Mouse (Mus musculus) kidney, postnatal 25 days (tissue): ENCODE measurements around the gene Ninj1.

Source experiments
- DNase-seq, 2 experiments: peaks; one replicate each; pipeline ENCODE4 v3.0.0; 2021; ENCODE audit warnings: mixed read lengths in 2 of 2

Ninj1 gene

GRCm38 (mm10) chr13:49172335-49172734 lies 14.9 kb upstream of the Ninj1 start:
- DNase-seq: no peak

- peak; percentile 90 to 96 for DNase-seq
Observed at GRCm38 (mm10) chr13:49172971-49173596, 14.2 kb upstream of the Ninj1 start.

GRCm38 (mm10) chr13:49175509-49175908 lies 11.8 kb upstream of the Ninj1 start:
- no peak for DNase-seq

- DNase-seq: peak; percentile 58 to 71
Observed at GRCm38 (mm10) chr13:49178839-49179585, 8.3 kb upstream of the Ninj1 start.

GRCm38 (mm10) chr13:49180274-49180673 lies 7.0 kb upstream of the Ninj1 start:
- peak in 1 of 2 experiments; percentile 26 for DNase-seq

- DNase-seq: no peak
Observed at GRCm38 (mm10) chr13:49180691-49181090, 6.6 kb upstream of the Ninj1 start.

GRCm38 (mm10) chr13:49181411-49181984 lies 5.8 kb upstream of the Ninj1 start:
- peak in 1 of 2 experiments; percentile 32 for DNase-seq

- no peak for DNase-seq
Observed at GRCm38 (mm10) chr13:49183161-49183560, 4.1 kb upstream of the Ninj1 start.

GRCm38 (mm10) chr13:49183646-49184045 lies 3.6 kb upstream of the Ninj1 start:
- DNase-seq: peak in 1 of 2 experiments; percentile 53

- DNase-seq: no peak
Observed at GRCm38 (mm10) chr13:49186798-49187287, 442 bp upstream of the Ninj1 start.

GRCm38 (mm10) chr13:49188219-49188965 lies 1.1 kb downstream of the Ninj1 start:
- peak; percentile 50 to 76 for DNase-seq

GRCm38 (mm10) chr13:49188966-49189360 lies 1.7 kb downstream of the Ninj1 start:
- peak in 1 of 2 experiments; percentile 44 for DNase-seq

- DNase-seq: peak; percentile 83 to 94
Observed at GRCm38 (mm10) chr13:49189970-49190870, 2.9 kb downstream of the Ninj1 start.

GRCm38 (mm10) chr13:49190876-49191672 lies 3.8 kb downstream of the Ninj1 start:
- peak; percentile 77 to 85 for DNase-seq

- peak in 1 of 2 experiments; percentile 34 for DNase-seq
Observed at GRCm38 (mm10) chr13:49191673-49192035, 4.4 kb downstream of the Ninj1 start.

GRCm38 (mm10) chr13:49192156-49192855 lies 5.0 kb downstream of the Ninj1 start:
- peak; percentile 41 to 52 for DNase-seq

GRCm38 (mm10) chr13:49193650-49194049 lies 6.4 kb downstream of the Ninj1 start:
- DNase-seq: peak in 1 of 2 experiments; percentile 19

- no peak for DNase-seq
Observed at GRCm38 (mm10) chr13:49194811-49195210, 7.5 kb downstream of the Ninj1 start.

- DNase-seq: peak in 1 of 2 experiments; percentile 46
Observed at GRCm38 (mm10) chr13:49195651-49196050, 8.4 kb downstream of the Ninj1 start.

- no peak for DNase-seq
Observed at GRCm38 (mm10) chr13:49196211-49196610, 8.9 kb downstream of the Ninj1 start.
